Mouse (Mus musculus): ENCODE results near the gene D16Ertd472e. TPM values are rescaled to one million over a fixed set of nuclear protein-coding genes. Genes with fewer than 3 reads are reported as not detected.
A peak's percentile ranks its signal among the peaks of the same experiment; 100 is the strongest.

D16Ertd472e gene
- polyA plus RNA-seq, 1 experiment = 18.8 TPM

- H3K4me1 ChIP-seq (ENCODE audit: control insufficient read depth, insufficient read depth, low read length) = 0 out of 2 replicates have a peak, but pooled peaks cover 4% of the 10 kb centered on the region
- TF ChIP-seq CTCF (IDR thresholded peaks at IDR 0.05; ENCODE audit: borderline replicate concordance, insufficient read depth, low read length) (no peak), POLR2A (IDR thresholded peaks at IDR 0.05; ENCODE audit: low read depth, low read length) (no peak)
- H3K27ac ChIP-seq (ENCODE audit: insufficient read depth, low read length) = peak overlapping the region; percentile 94; the same call in 1 of the 2 replicates
- peak overlapping the region; percentile 93 for H3K4me3 ChIP-seq (ENCODE audit: insufficient read depth, low read length)
These were observed 1.2 kb downstream of the D16Ertd472e start for GRCm38 (mm10) chr16:78575190-78575851.

DNA sequence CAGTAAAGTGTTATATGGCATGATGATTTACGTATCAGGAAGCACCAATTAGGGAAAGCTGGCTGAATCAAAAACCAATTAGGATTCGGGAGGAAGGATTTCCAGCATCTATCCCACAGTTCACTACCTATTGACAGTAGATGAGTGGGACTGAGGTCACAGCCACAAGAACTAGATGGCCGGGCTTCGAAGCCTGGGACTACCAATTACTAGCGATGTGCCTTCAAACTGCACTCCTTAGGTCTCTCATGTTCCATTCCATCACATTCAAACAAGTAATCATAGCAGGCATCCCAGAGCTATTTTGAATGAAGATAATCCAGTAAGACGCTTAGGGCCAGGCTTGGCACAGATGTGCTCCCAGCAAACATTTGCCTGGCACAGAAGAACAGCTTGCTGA lies 2.3 kb downstream of the D16Ertd472e start:
- H3K27ac ChIP-seq (ENCODE audit: insufficient read depth, low read length) = no peak overlapping the region
- H3K4me3 ChIP-seq (ENCODE audit: insufficient read depth, low read length) = peak overlapping the region; percentile 31
- H3K4me1 ChIP-seq (ENCODE audit: control insufficient read depth, insufficient read depth, low read length) = 0 out of 2 replicates have a peak, but pooled peaks cover 4% of the 10 kb centered on the region
- no peak for TF ChIP-seq POLR2A (IDR thresholded peaks at IDR 0.05; ENCODE audit: low read depth, low read length)
- TF ChIP-seq CTCF (IDR thresholded peaks at IDR 0.05; ENCODE audit: borderline replicate concordance, insufficient read depth, low read length) = no peak

DNA sequence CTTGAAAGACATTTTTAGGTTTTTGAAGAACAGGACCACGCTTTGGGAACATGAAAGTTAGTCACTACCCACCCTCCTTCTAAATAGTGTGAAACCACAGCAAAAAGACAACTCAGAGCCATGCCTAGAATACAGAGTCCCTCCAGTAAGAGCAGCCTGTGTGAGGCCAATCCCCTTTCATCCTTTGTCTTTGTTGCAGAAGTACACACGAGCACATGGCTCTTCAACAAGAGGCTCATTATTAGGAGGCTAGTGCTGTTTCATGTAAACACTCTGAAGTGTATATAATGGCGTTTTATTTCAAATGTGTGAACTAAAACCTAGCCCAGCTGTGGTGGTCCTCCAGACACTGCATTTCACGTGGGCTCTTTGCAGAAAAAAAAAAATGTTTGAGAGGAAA lies 3.5 kb downstream of the D16Ertd472e start:
- H3K4me3 ChIP-seq (ENCODE audit: insufficient read depth, low read length) = no peak overlapping the region
- TF ChIP-seq CTCF (IDR thresholded peaks at IDR 0.05; ENCODE audit: borderline replicate concordance, insufficient read depth, low read length) (no peak), POLR2A (IDR thresholded peaks at IDR 0.05; ENCODE audit: low read depth, low read length) (no peak)
- H3K27ac ChIP-seq (ENCODE audit: insufficient read depth, low read length) = no peak overlapping the region
- 0 out of 2 replicates have a peak, but pooled peaks cover 4% of the 10 kb centered on the region for H3K4me1 ChIP-seq (ENCODE audit: control insufficient read depth, insufficient read depth, low read length)

- TF ChIP-seq CTCF (IDR thresholded peaks at IDR 0.05; ENCODE audit: borderline replicate concordance, insufficient read depth, low read length) (no peak), POLR2A (IDR thresholded peaks at IDR 0.05; ENCODE audit: low read depth, low read length) (no peak)
- peak overlapping the region; percentile 89; the same call in 1 of the 2 replicates for H3K27ac ChIP-seq (ENCODE audit: insufficient read depth, low read length)
- no peak overlapping the region for H3K4me3 ChIP-seq (ENCODE audit: insufficient read depth, low read length)
- H3K4me1 ChIP-seq (ENCODE audit: control insufficient read depth, insufficient read depth, low read length) = no peaks in the 10 kb centered on the region; the same call in none of the 2 replicates
These were observed 12.2 kb downstream of the D16Ertd472e start for GRCm38 (mm10) chr16:78564110-78564821.

DNA sequence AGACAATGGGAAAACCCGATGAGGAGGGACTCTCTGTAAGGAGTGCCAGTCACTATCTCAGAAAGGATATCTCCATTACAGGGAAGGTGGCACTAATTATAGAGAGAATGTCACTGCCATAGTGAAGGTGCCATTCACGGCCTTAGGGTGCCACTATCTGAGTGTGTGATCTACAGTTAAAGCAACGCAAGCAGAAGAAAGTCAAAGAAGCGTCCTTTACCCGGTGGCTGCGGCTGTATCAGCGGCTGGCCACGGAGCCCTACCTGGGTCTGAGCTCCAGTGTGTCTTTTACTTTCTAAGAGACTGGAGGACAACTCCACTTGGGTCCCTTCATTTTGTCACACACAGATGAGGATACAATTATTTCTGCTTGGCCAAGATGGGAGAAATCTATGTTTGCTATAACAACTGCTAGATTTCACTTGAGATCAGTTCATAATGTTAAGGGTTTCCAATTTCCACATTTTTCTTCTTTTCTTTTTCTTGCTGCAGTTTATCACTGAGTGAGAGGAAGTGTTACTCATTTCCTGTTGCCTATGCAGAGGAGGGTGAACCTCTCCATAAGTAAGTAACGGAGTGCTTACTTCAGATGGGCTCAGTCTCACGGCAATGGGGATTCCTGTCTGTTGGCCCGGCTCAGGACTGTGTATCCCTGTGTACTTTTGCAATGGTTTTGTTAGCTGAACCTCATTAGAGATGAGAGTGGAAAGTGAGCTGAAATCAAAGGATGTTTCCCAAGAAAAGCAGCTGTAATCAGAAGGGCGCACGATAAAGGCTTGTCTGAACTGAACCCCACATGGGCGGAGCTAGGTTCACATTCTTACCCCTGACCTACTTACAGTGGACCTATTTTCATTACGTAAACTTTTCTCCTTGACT lies 13.2 kb downstream of the D16Ertd472e start:
- H3K4me1 ChIP-seq (ENCODE audit: control insufficient read depth, insufficient read depth, low read length) = no peaks in the 10 kb centered on the region; the same call in none of the 2 replicates
- H3K27ac ChIP-seq (ENCODE audit: insufficient read depth, low read length) = peak overlapping the region; percentile 89
- H3K4me3 ChIP-seq (ENCODE audit: insufficient read depth, low read length) = no peak overlapping the region
- TF ChIP-seq CTCF (IDR thresholded peaks at IDR 0.05; ENCODE audit: borderline replicate concordance, insufficient read depth, low read length) (no peak), POLR2A (IDR thresholded peaks at IDR 0.05; ENCODE audit: low read depth, low read length) (no peak)

DNA sequence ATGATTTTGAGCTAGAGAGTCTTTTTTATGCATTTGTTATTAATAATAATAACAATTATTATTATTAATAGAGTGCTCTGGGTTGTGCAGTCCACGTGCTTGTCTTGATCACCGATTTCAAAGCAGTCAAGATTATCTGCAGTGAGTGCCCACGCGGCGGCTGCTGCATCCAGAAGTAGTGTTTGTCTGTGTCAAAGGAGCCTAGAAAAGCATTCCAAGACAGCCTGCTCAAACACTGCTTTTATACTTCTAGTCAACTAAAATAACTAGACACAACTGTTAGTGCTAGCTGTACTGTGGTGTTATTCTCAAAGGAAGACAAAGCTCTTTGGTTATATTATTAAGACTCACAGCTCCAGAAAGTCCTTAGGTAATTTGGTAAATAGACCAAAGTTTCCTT lies 15.9 kb downstream of the D16Ertd472e start:
- Histone ChIP-seq H3K4me3 (ENCODE audit: insufficient read depth, low read length) (no peak overlapping the region), H3K27ac (ENCODE audit: insufficient read depth, low read length) (no peak overlapping the region), H3K4me1 (ENCODE audit: control insufficient read depth, insufficient read depth, low read length) (no peaks in the 10 kb centered on the region; the same call in none of the 2 replicates)
- no peak for TF ChIP-seq POLR2A (IDR thresholded peaks at IDR 0.05; ENCODE audit: low read depth, low read length)
- no peak for TF ChIP-seq CTCF (IDR thresholded peaks at IDR 0.05; ENCODE audit: borderline replicate concordance, insufficient read depth, low read length)

DNA sequence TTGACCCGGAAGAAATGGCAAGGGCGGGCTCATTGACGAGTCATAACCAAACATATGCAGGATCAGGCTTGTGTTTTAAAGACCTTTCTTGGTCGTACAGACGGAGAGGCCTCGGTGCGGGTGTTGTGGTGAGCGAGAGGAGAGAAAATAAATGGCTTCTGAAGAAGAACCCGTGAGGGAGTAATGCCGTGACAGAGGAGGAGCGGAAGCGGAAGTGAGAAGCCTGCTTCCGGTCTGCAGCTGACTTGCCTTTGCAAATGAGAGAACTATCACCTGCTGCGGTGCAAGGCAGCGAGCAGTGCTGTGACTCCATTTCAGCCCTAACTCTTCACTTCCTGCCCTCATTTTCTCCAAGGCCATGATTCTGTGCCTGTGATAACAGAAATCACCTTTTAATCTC lies 16.4 kb downstream of the D16Ertd472e start:
- Histone ChIP-seq H3K4me3 (ENCODE audit: insufficient read depth, low read length) (no peak overlapping the region), H3K4me1 (ENCODE audit: control insufficient read depth, insufficient read depth, low read length) (no peaks in the 10 kb centered on the region; the same call in none of the 2 replicates), H3K27ac (ENCODE audit: insufficient read depth, low read length) (no peak overlapping the region)
- TF ChIP-seq POLR2A (IDR thresholded peaks at IDR 0.05; ENCODE audit: low read depth, low read length) (no peak), CTCF (IDR thresholded peaks at IDR 0.05; ENCODE audit: borderline replicate concordance, insufficient read depth, low read length) (no peak)

GRCm38 (mm10) chr16:78557573-78557972 lies 18.9 kb downstream of the D16Ertd472e start:
- Histone ChIP-seq H3K4me3 (ENCODE audit: insufficient read depth, low read length) (no peak overlapping the region), H3K4me1 (ENCODE audit: control insufficient read depth, insufficient read depth, low read length) (no peaks in the 10 kb centered on the region), H3K27ac (ENCODE audit: insufficient read depth, low read length) (no peak overlapping the region)
- no peak for TF ChIP-seq CTCF (IDR thresholded peaks at IDR 0.05; ENCODE audit: borderline replicate concordance, insufficient read depth, low read length)
- TF ChIP-seq POLR2A (IDR thresholded peaks at IDR 0.05; ENCODE audit: low read depth, low read length) = no peak

DNA sequence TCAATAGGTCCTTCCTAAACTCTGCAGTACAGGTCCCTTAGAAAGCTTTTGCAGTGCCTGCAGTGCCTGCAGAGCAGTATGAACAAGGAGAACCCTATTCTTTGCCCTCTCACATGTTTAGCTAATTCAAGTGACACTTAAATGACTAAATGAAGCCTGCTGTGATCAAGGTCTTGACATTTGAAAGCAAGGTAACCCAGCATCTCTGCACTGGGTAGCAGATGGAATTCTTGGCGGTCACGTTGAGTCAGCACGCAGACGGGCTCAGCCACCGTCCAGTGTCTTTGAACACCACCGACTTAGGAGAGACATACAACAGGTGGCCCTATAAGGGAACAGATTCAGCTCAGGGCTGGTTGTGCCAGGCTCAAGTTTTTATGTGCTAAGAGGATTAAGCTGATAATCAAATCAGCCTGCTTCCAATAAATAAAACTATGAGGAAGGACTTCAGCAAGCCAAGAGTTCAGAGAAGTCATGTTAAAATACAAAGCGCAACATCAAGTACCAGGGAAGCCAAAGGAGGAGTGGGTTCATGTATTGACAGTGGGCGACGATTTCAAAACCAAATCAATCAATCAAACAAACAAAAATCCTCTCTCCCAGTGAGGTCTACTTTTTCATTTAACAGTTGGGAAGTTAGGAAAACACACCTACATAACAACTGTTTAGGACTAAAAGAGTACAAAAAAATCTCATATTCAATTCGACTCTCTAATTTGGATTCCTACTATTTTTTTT lies 21.4 kb downstream of the D16Ertd472e start:
- Histone ChIP-seq H3K4me3 (ENCODE audit: insufficient read depth, low read length) (no peak overlapping the region), H3K27ac (ENCODE audit: insufficient read depth, low read length) (no peak overlapping the region), H3K4me1 (ENCODE audit: control insufficient read depth, insufficient read depth, low read length) (no peaks in the 10 kb centered on the region)
- TF ChIP-seq POLR2A (IDR thresholded peaks at IDR 0.05; ENCODE audit: low read depth, low read length) (no peak), CTCF (IDR thresholded peaks at IDR 0.05; ENCODE audit: borderline replicate concordance, insufficient read depth, low read length) (no peak)
